Mouse (Mus musculus) gastrocnemius, postnatal 4 days (tissue): ENCODE results near the gene Rpa1. TPM values are rescaled to one million over a fixed set of nuclear protein-coding genes. Genes with fewer than 3 reads are reported as not detected.
"Not testable (repeated sequence)": the region's sequence is repeated elsewhere in the genome, so short reads cannot be mapped to it uniquely, and the experiment has no call there.

Source experiments
- DNase-seq, 2 experiments: peaks; one replicate each; pipeline ENCODE4 v3.0.0; 2021 to 2022; ENCODE audit warnings: low spot score in 2 of 2, mixed read lengths in 2 of 2
- long read RNA-seq, 2 experiments: library from polyadenylated mRNA; stranded (forward); transcript quantifications; one replicate each; pipeline ENCODE4 v2.0.0; 2021
- total RNA-seq, 2 experiments: library from RNA; stranded (reverse); gene quantifications; 2 replicates each; pipeline ENCODE4 v1.2.3; 2021

Rpa1 gene
- total RNA-seq, result 10 to 100 TPM; 65.9 to 66.9 TPM
- long read RNA-seq, experiment 1, full-length matches to known transcripts, result 74 of 100 reads
- long read RNA-seq, experiment 1, partial matches to known transcripts, result 22 of 100 reads
- long read RNA-seq, experiment 1, other reads (novel, unspliced or antisense), result 4 of 100 reads
- long read RNA-seq, experiment 2, full-length matches to known transcripts, result 84 of 127 reads
- long read RNA-seq, experiment 2, partial matches to known transcripts, result 35 of 127 reads
- long read RNA-seq, experiment 2, other reads (novel, unspliced or antisense), result 8 of 127 reads

- DNase-seq, result peak; percentile 88 to 94
Measured at GRCm38 (mm10) chr11:75348199-75348889, at the start of gene Rpa1, which contains the start of gene Smyd4. Gene Rpa1 (minus strand): TSS chr11:75348324. Gene Smyd4 (plus strand): TSS chr11:75348433.

- no peak for DNase-seq
Measured at GRCm38 (mm10) chr11:75397452-75397851, 49.3 kb upstream of the Rpa1 start.

- DNase-seq, result no peak
Measured at GRCm38 (mm10) chr11:75395611-75396010, 47.5 kb upstream of the Rpa1 start.

GRCm38 (mm10) chr11:75383529-75383928 is 35.4 kb upstream of the Rpa1 start:
- DNase-seq, result not testable (repeated sequence)

- DNase-seq, result not testable (repeated sequence)
Measured at GRCm38 (mm10) chr11:75378786-75379185, 30.7 kb upstream of the Rpa1 start.

- DNase-seq, result no peak
Measured at GRCm38 (mm10) chr11:75377125-75377524, 29.0 kb upstream of the Rpa1 start.

GRCm38 (mm10) chr11:75355475-75355874 is 7.4 kb upstream of the Rpa1 start:
- no peak for DNase-seq

- no peak for DNase-seq
Measured at GRCm38 (mm10) chr11:75351225-75351624, 3.1 kb upstream of the Rpa1 start.

GRCm38 (mm10) chr11:75348890-75349261 is 752 bp upstream of the Rpa1 start:
- DNase-seq, result no peak

GRCm38 (mm10) chr11:75347596-75347995 is 528 bp downstream of the Rpa1 start:
- no peak for DNase-seq

GRCm38 (mm10) chr11:75347188-75347585 is 937 bp downstream of the Rpa1 start:
- no peak for DNase-seq

GRCm38 (mm10) chr11:75346556-75347187 is 1.5 kb downstream of the Rpa1 start:
- no peak for DNase-seq

GRCm38 (mm10) chr11:75344716-75345115 is 3.4 kb downstream of the Rpa1 start:
- DNase-seq, result no peak

GRCm38 (mm10) chr11:75344163-75344562 is 4.0 kb downstream of the Rpa1 start:
- DNase-seq, result no peak

GRCm38 (mm10) chr11:75343096-75343495 is 5.0 kb downstream of the Rpa1 start:
- DNase-seq, result no peak

GRCm38 (mm10) chr11:75340698-75341345 is 7.3 kb downstream of the Rpa1 start:
- DNase-seq, result no peak

GRCm38 (mm10) chr11:75340076-75340475 is 8.0 kb downstream of the Rpa1 start:
- DNase-seq, result no peak

GRCm38 (mm10) chr11:75337246-75337645 is 10.9 kb downstream of the Rpa1 start:
- DNase-seq, result no peak

GRCm38 (mm10) chr11:75336676-75337075 is 11.4 kb downstream of the Rpa1 start:
- DNase-seq, result no peak

- DNase-seq, result no peak
Measured at GRCm38 (mm10) chr11:75325969-75326311, 22.2 kb downstream of the Rpa1 start.

- DNase-seq, result no peak
Measured at GRCm38 (mm10) chr11:75325116-75325968, 22.8 kb downstream of the Rpa1 start.
